Mouse (Mus musculus): ENCODE measurements around the gene Ptpn5. TPM values are rescaled to one million over a fixed set of nuclear protein-coding genes. Genes with fewer than 3 reads are reported as not detected.

Ptpn5 gene
- 0.57 and 28.5 TPM in 2 replicates for polyA plus RNA-seq (2012; rRNA removed; ENCODE audit: low replicate concordance)

DNA sequence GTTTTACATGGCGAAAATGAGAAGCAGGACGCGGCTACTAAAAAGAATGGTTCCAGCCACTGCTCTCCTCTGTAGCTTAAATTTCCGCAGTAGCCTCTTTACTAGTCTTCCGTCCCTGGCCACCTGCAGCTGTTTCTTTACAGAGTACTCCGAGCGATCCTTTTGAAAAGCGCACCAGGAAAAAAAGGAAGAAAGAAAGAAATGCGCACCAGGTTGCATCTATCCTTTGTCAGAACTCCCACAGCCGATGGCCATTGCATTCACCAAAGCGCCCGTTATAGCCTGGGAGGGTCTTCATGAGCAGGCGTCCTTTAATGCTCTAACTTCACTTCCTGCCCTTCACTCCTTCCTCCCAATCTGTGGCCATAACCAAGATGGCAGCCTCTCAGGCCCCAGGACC is at the start of gene Ptpn5:
Gene Ptpn5 (minus strand): TSS at position 354 of the 400 bp plus-strand sequence.

DNA sequence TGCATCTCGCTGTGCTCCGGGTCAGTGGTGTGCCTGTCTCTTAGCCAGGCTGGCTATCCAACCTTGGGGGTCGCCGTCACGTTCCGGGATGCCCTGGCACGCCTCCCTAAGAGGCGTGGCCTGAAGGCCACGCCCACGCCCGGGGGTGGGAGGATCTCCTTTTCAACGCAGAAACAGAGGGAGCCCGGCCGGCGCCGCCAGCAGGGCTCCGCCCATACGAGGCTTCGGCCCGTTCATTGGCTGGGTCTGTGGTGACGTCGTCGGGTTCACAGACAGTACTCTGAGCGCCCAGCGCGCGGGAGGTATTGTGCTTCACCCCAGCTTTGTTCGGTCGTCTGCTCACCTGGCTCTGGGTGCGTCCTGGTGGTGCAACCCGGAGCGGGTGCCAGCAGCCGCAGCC is 83.1 kb downstream of the Ptpn5 start, which contains the start of gene Tmem86a:
Gene Tmem86a (plus strand): TSS at position 236 of the 400 bp plus-strand sequence.

Other genes starting within 250 kb of the Ptpn5 start
- gene Tsg101, start 213.7 kb downstream of the Ptpn5 start, polyA plus RNA-seq (2012; rRNA removed; ENCODE audit: low replicate concordance), result 84.0 and 109 TPM in 2 replicates
- 6.0 TPM in 2 replicates for gene Uevld, start 175.2 kb downstream of the Ptpn5 start, polyA plus RNA-seq (2012; rRNA removed; ENCODE audit: low replicate concordance)
- gene Gm9999, start 150.1 kb downstream of the Ptpn5 start, polyA plus RNA-seq (2012; rRNA removed; ENCODE audit: low replicate concordance), result not detected in 2 replicates
- gene Spty2d1, start 125.3 kb downstream of the Ptpn5 start, polyA plus RNA-seq (2012; rRNA removed; ENCODE audit: low replicate concordance), result 4.2 and 9.4 TPM in 2 replicates
- gene Tmem86a, start 83.1 kb downstream of the Ptpn5 start, polyA plus RNA-seq (2012; rRNA removed; ENCODE audit: low replicate concordance), result 50.1 and 76.4 TPM in 2 replicates
- gene Mrgpra6, start 71.2 kb upstream of the Ptpn5 start, polyA plus RNA-seq (2012; rRNA removed; ENCODE audit: low replicate concordance), result not detected in 2 replicates
- gene Mrgpra9, start 119.2 kb upstream of the Ptpn5 start, polyA plus RNA-seq (2012; rRNA removed; ENCODE audit: low replicate concordance), result not detected in 2 replicates
- gene Mrgpra1, start 220.6 kb upstream of the Ptpn5 start, polyA plus RNA-seq (2012; rRNA removed; ENCODE audit: low replicate concordance), result not detected in 2 replicates